Mouse (Mus musculus) limb, embryonic 15.5 days (tissue): ENCODE measurements at regions not wholly inside any gene's neighbourhood (a gene's known extent, or its start where the extent isn't known, plus 50 kb on each side); places are given as distances from the start of the nearest gene placed in this dataset.

Experiments
- ATAC-seq: fragments of 200-750 bp; cut with Nextera tagmentation; 2 replicates; pipeline ENCODE4 v1.8.0; 2017; ENCODE audit warnings: low read depth, moderate TSS enrichment; ENCODE audit not compliant: insufficient number of reproducible peaks, low FRiP score, low TSS enrichment
- H3K27ac ChIP-seq: fragments of 300-500 bp; sonication (generic); 2 replicates; pipeline ENCODE4 v1.5.1; 2015; ENCODE audit warnings: moderate library complexity, mild to moderate bottlenecking, inconsistent platforms
- H3K27me3 ChIP-seq: fragments of 300-500 bp; sonication (generic); 2 replicates; pipeline ENCODE4 v1.6.1; 2015; ENCODE audit warnings: inconsistent platforms
- H3K36me3 ChIP-seq: fragments of 300-500 bp; sonication (generic); 2 replicates; pipeline ENCODE4 v1.6.1; 2015; ENCODE audit warnings: inconsistent platforms
- H3K4me1 ChIP-seq: fragments of 300-500 bp; sonication (generic); 2 replicates; pipeline ENCODE4 v1.6.1; 2015; ENCODE audit warnings: inconsistent platforms
- H3K4me2 ChIP-seq: fragments of 300-500 bp; sonication (generic); 2 replicates; pipeline ENCODE4 v1.6.1; 2015; ENCODE audit warnings: mild to moderate bottlenecking, inconsistent platforms
- H3K4me3 ChIP-seq: fragments of 300-500 bp; sonication (generic); 2 replicates; pipeline ENCODE4 v1.5.1; 2015; ENCODE audit warnings: mild to moderate bottlenecking, inconsistent platforms
- H3K9ac ChIP-seq: fragments of 300-500 bp; sonication (generic); 2 replicates; pipeline ENCODE4 v1.6.1; 2015; ENCODE audit warnings: inconsistent platforms
- H3K9me3 ChIP-seq: fragments of 300-500 bp; sonication (generic); 2 replicates; pipeline ENCODE4 v1.6.1; 2016; ENCODE audit warnings: inconsistent platforms
- WGBS: fragments of 180-500 bp; shearing (Covaris S2); methylation state at CpG from one replicate; pipeline ENCODE4 v1.1.7; 2015; 5-methylcytosine and 5-hydroxymethylcytosine counted together

DNA sequence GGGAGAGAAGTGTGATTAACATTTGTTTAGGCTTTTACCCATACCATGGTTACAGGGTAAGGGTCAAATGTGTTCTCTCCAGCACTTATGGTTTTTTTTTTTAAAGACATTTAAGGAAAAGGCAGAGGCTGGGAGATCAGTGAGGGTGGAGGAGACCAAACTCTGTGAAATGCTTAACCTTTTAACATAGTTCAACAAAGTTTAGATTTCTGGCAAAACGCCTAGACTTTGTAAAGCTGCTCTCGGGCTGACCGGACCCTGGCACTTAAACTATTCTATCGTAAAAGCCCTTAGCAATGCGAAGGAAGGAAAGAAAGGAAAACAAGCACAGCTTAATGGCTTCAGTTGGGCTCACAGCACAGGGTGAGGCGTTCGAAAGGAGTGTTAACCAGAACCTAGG is 189.6 kb upstream of the Ttc29 start:
- no peak for ATAC-seq
- peaks cover 11% of the 10 kb centered on the region for H3K4me1 ChIP-seq
- no peaks in the 10 kb centered on the region for H3K9me3 ChIP-seq
- no peak overlapping the region for H3K4me2 ChIP-seq
- 12% methylated on average over 7 of the region's 7 CpGs for WGBS
- H3K4me3 ChIP-seq, result no peak overlapping the region
- H3K9ac ChIP-seq, result no peak overlapping the region
- H3K27ac ChIP-seq, result peak overlapping the region; percentile 66; the same call in 1 of the 2 replicates
- H3K36me3 ChIP-seq, result no peaks in the 10 kb centered on the region
- no peaks in the 10 kb centered on the region for H3K27me3 ChIP-seq

DNA sequence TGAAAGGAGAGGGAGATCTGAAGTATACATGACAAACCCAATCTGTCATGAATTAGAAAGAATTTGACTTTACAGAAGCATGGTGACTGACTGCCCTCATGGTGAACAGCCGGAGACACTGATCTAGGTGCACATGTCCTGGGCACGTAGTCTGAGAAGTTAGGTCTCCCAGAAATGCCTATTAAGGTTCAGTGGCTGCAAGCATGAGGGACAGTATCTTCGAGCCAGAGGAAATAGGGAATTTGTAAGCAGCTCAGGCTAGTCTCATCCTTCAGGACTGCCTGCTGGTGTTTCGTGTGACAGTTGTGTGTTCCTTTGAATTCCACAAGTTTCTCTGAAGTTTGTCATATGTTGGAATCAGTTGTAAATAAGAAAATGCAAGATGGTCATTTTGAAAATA is 189.2 kb upstream of the Ttc29 start:
- no peak for ATAC-seq
- Histone ChIP-seq H3K9ac (no peak overlapping the region), H3K4me2 (no peak overlapping the region), H3K4me3 (no peak overlapping the region), H3K4me1 (peaks cover 11% of the 10 kb centered on the region), H3K9me3 (no peaks in the 10 kb centered on the region), H3K36me3 (no peaks in the 10 kb centered on the region), H3K27ac (peak overlapping the region; percentile 66; the same call in 1 of the 2 replicates), H3K27me3 (no peaks in the 10 kb centered on the region)
- 48% methylated on average over 4 of the region's 4 CpGs for WGBS

DNA sequence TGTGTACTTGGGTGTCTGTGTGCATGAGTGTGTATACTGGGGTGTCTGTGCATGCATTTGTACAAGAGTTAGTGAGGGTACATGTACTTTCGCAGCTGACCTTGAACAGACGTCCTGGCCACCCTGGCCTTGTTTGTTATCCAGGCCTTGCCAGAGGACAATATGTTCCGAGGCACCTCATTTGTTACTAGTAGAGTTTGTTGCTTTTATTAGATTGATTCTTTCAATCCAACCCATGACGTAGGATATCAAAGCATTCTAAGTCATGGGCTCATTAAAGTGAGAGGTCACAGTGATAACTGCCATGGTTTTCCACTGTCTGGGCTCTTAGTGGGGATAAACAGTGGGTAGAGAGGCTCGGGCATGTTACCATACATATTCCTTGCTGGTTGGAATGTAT is 188.1 kb upstream of the Ttc29 start:
- WGBS, result 73% methylated on average over 5 of the region's 5 CpGs
- H3K4me2 ChIP-seq, result no peak overlapping the region
- peaks cover 11% of the 10 kb centered on the region for H3K4me1 ChIP-seq
- H3K27ac ChIP-seq, result no peak overlapping the region
- H3K9me3 ChIP-seq, result no peaks in the 10 kb centered on the region
- H3K9ac ChIP-seq, result no peak overlapping the region
- ATAC-seq, result no peak
- H3K4me3 ChIP-seq, result no peak overlapping the region
- H3K36me3 ChIP-seq, result no peaks in the 10 kb centered on the region
- H3K27me3 ChIP-seq, result no peaks in the 10 kb centered on the region

DNA sequence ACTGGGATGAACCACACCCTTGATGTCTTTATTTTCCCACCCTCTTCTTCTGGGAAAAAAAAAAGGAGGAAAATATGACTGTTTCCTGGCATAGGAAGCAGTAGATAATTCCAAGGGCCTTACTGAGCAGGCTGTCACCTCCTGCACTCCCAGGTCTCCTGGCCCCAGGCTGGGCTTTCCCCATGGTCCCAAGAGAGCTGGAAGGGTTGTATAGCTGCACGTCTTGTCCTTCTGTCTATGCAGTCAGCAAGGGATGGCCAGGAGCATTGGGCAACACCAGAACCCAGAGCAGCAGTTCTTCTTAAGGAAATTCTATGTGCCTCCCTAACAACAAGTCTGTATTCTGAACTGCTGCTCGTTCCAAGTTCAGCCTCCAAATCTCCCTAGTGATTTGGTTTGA is 185.7 kb upstream of the Ttc29 start:
- H3K4me2 ChIP-seq, result no peak overlapping the region
- WGBS, result 63% methylated on average over 2 of the region's 2 CpGs
- H3K9ac ChIP-seq, result no peak overlapping the region
- H3K27ac ChIP-seq, result no peak overlapping the region
- H3K36me3 ChIP-seq, result no peaks in the 10 kb centered on the region
- no peaks in the 10 kb centered on the region for H3K9me3 ChIP-seq
- peaks cover 11% of the 10 kb centered on the region for H3K4me1 ChIP-seq
- ATAC-seq, result no peak
- no peaks in the 10 kb centered on the region for H3K27me3 ChIP-seq
- no peak overlapping the region for H3K4me3 ChIP-seq

DNA sequence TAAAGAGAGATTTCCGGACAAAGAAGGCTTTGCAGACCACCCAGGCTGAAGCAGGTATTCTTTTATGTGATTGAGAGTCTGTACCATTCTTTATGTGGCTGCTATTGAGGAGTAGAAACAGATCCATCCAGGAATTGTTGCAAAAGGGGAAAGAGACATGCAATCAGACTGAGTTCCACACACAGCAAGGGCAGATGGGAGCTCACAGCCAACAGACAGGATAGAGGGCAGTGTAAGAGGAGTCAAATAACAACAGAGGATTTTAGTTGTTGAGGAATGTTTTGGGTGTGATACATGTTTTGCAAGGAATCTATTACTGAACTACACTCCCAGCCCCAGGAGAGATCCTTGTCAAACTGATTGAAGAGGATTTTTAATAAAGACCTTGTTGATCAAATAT is 184.2 kb upstream of the Ttc29 start:
- Histone ChIP-seq H3K4me2 (no peak overlapping the region), H3K27ac (no peak overlapping the region), H3K4me1 (peaks cover 4% of the 10 kb centered on the region), H3K9ac (no peak overlapping the region), H3K4me3 (no peak overlapping the region), H3K36me3 (no peaks in the 10 kb centered on the region), H3K9me3 (no peaks in the 10 kb centered on the region), H3K27me3 (no peaks in the 10 kb centered on the region)
- 38% methylated on average over 1 of the region's 1 CpGs for WGBS
- ATAC-seq, result no peak

DNA sequence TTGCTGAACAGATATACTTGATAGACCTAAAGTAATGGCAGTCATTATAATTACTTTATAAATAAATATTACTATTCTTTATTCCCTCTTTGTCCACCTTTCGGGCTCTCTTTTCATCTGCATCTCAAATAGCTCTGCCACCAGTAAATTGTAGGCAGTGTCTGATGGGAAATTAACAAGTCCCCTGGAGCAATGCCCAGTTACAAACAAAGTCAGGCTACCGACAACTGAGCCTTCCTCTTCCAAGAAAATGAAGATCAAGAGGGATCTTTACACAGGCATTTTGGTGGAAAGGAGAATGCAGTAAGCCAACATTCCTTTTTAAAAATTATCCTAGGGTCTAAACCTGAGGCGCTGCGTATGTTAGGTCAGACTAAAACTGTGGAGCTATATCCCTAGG is 181.3 kb upstream of the Ttc29 start:
- no peak overlapping the region for H3K4me3 ChIP-seq
- no peak overlapping the region for H3K27ac ChIP-seq
- no peaks in the 10 kb centered on the region for H3K36me3 ChIP-seq
- ATAC-seq, result no peak
- no peaks in the 10 kb centered on the region for H3K4me1 ChIP-seq
- H3K9ac ChIP-seq, result no peak overlapping the region
- WGBS, result 60% methylated on average over 4 of the region's 4 CpGs
- H3K4me2 ChIP-seq, result no peak overlapping the region
- no peaks in the 10 kb centered on the region for H3K27me3 ChIP-seq
- H3K9me3 ChIP-seq, result no peaks in the 10 kb centered on the region

DNA sequence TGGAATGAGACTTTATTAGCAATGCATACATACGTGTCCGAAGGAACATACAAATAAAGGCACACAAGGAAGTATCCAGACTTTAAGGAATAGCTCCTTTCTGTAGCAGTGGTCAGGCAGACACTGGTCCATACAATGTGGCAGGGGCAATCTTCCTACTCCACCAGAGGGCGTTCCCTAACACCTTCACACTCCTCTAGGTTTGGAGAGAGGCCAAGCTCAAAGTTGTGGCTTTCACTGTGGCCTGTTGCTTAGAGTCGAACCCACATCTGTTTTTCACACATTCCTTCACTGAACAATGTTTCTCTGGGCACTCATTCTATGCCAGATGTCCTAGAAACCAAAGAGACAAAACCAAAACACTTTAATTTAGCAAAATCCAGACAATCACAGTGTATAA is 178.4 kb upstream of the Ttc29 start:
- ATAC-seq, result no peak
- WGBS, result 65% methylated on average over 4 of the region's 4 CpGs
- Histone ChIP-seq H3K4me3 (no peak overlapping the region), H3K9ac (no peak overlapping the region), H3K4me1 (no peaks in the 10 kb centered on the region), H3K27me3 (no peaks in the 10 kb centered on the region), H3K4me2 (no peak overlapping the region), H3K27ac (no peak overlapping the region), H3K9me3 (no peaks in the 10 kb centered on the region), H3K36me3 (no peaks in the 10 kb centered on the region)

DNA sequence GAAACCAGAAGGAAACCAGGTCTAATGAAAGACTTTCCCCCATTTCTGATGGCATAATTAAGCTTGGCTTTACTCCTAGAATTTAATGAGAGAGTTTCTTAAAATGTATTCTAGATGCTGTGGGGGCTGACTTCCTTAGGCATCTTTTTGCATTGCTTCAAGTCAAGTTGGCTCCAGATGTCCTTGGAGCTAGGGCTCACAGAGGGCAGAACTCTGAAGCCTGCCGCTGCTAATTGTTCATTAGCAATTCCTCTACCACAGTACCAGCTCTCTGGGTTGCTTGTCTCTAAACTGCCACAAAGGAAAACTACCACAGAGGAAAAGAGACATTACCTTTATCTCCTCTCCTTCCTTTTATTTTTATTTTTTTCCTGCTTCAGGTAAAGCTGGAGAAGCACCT is 175.9 kb upstream of the Ttc29 start:
- Histone ChIP-seq H3K27me3 (no peaks in the 10 kb centered on the region), H3K4me1 (no peaks in the 10 kb centered on the region), H3K4me3 (no peak overlapping the region), H3K36me3 (no peaks in the 10 kb centered on the region), H3K4me2 (no peak overlapping the region), H3K27ac (no peak overlapping the region), H3K9me3 (no peaks in the 10 kb centered on the region), H3K9ac (no peak overlapping the region)
- no peak for ATAC-seq
- WGBS, result 27% methylated on average over 1 of the region's 1 CpGs

DNA sequence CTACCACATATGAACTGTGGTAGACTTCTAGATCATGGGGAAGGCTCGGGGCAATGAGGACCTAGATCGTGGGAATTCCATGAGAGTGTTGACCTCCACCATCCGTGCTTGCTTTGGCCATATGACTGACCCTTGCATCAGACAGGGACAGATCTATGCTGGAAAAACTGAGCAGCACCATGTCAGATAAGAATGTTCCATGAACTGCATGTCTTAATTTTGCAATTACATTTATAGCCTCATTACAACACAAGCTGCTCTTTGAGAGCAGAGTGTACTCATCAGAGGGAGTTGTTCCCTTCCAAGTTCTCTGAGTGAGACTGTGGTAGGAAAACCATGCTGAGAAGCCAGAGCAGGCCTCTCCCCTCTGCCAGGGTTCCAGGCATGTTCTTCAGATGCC is 166.4 kb upstream of the Ttc29 start:
- Histone ChIP-seq H3K9ac (no peak overlapping the region), H3K4me2 (no peak overlapping the region), H3K4me3 (no peak overlapping the region), H3K27me3 (no peaks in the 10 kb centered on the region), H3K36me3 (no peaks in the 10 kb centered on the region), H3K27ac (no peak overlapping the region), H3K9me3 (no peaks in the 10 kb centered on the region), H3K4me1 (no peaks in the 10 kb centered on the region)
- WGBS, result 85% methylated on average over 3 of the region's 3 CpGs
- ATAC-seq, result no peak

DNA sequence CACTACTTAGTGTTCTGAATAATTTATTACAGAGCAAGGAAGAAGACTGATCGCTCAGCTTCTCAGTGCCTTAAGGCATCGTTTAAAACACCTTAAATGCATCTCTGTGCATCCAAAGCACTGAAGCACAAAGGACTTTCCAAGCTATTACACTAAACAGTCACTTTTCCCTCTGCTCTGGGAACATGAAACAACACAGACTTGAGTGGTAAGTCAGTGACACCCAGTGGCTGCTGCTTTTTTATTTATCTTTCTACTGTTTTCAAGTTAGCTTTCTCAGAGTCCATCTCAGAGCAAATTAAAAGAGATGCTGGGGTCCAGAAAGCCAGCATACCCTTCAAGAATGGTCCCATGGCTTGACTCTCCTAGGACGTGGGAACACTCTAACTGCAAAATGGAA is 162.3 kb upstream of the Ttc29 start:
- H3K27me3 ChIP-seq, result no peaks in the 10 kb centered on the region
- H3K27ac ChIP-seq, result no peak overlapping the region
- H3K36me3 ChIP-seq, result no peaks in the 10 kb centered on the region
- ATAC-seq, result no peak
- no peak overlapping the region for H3K4me3 ChIP-seq
- no peak overlapping the region for H3K9ac ChIP-seq
- 65% methylated on average over 3 of the region's 3 CpGs for WGBS
- no peak overlapping the region for H3K4me2 ChIP-seq
- H3K4me1 ChIP-seq, result no peaks in the 10 kb centered on the region
- H3K9me3 ChIP-seq, result no peaks in the 10 kb centered on the region

DNA sequence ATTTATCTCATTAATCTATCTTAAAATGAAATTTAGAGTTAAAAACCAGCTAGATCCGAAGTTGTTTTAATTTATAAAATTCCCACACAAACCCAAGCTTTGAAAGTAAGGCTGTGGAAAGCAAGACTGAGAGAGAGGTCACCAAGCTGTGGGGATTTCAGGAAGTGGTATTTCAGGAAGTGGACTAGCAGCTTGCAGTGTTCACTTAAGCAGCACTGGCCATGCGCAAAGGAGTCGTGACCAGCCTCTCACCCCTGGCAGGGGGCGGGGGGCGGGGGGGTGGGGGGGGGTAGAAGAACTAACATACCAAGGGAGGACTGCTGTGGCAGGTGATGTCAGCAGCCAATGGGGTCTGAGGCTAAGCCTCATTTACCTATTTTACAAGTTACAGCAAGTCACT is 158.7 kb upstream of the Ttc29 start:
- Histone ChIP-seq H3K27me3 (no peaks in the 10 kb centered on the region), H3K36me3 (no peaks in the 10 kb centered on the region), H3K4me1 (peaks cover 7% of the 10 kb centered on the region; the same call in 1 of the 2 replicates), H3K27ac (no peak overlapping the region), H3K9me3 (no peaks in the 10 kb centered on the region), H3K4me3 (no peak overlapping the region), H3K4me2 (no peak overlapping the region), H3K9ac (no peak overlapping the region)
- no peak for ATAC-seq
- 13% methylated on average over 5 of the region's 5 CpGs for WGBS

DNA sequence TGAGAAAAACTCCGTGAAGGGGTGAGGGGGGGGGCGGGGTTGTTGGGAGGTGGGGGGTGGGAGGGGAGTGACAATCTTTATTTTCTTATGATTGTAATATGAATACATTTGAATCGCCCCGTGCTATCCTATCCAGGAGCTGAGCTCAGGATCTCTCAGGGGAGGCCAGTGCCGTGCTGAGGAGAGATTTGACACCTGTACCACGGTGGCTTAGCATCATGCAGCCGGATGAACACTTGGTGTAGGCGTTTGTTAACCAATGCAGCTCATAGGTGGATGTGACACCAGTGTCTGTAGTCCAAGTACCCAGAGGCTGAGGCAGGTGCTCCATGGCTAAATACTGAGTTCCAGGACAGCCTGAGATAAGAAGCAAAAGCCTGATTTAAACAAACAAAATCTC is 158.2 kb upstream of the Ttc29 start:
- no peak overlapping the region for H3K27ac ChIP-seq
- 15% methylated on average over 8 of the region's 8 CpGs for WGBS
- no peak for ATAC-seq
- H3K4me2 ChIP-seq, result no peak overlapping the region
- peaks cover 7% of the 10 kb centered on the region; the same call in 1 of the 2 replicates for H3K4me1 ChIP-seq
- H3K4me3 ChIP-seq, result no peak overlapping the region
- no peaks in the 10 kb centered on the region for H3K9me3 ChIP-seq
- H3K27me3 ChIP-seq, result no peaks in the 10 kb centered on the region
- H3K9ac ChIP-seq, result no peak overlapping the region
- no peaks in the 10 kb centered on the region for H3K36me3 ChIP-seq

DNA sequence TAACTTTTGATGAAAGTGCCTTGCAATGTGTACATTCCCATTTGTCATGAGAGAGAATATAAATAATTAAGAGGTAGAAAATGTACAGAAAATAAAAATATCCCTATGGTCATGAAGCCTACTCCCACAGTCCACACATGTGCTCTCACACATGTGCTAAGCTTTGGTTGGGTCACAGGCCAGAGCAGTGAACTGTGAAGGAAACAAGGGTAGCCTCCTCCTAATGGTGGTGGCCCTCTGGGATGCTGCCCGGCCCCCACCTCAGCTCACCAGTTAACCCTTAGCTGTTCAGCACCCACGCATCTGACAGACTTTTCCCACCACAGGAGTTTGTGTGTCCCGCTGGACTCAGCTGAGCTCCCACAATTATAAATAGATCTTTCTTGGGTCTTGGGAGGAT is 157.6 kb upstream of the Ttc29 start:
- H3K9me3 ChIP-seq, result no peaks in the 10 kb centered on the region
- ATAC-seq, result no peak
- no peak overlapping the region for H3K27ac ChIP-seq
- 61% methylated on average over 3 of the region's 3 CpGs for WGBS
- H3K36me3 ChIP-seq, result no peaks in the 10 kb centered on the region
- H3K4me3 ChIP-seq, result no peak overlapping the region
- no peak overlapping the region for H3K4me2 ChIP-seq
- H3K4me1 ChIP-seq, result peaks cover 7% of the 10 kb centered on the region; the same call in 1 of the 2 replicates
- no peaks in the 10 kb centered on the region for H3K27me3 ChIP-seq
- no peak overlapping the region for H3K9ac ChIP-seq
